In the genomic region with DNA sequence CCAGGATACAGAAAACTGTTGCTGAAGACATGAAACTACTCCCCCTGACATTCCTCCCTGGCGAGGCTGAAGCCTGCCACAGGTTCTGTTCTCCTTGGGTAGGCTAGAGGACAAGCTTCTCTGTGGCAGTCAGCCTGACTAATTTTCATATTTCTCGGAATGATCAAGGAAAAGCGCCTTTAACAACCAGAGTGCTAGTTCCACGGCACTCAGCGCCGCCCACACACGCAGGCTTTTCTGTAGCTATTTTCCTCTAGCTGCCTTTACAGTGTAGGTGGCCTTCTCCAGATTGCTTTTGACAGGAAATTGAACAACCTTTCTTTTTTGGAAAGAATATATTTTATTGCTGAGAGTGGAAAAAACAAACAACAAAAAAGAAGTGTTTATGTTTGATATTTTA, we compare ENCODE assay signal across 12 mouse cellular contexts.
DNase-seq lines count a peak whose midpoint lies in the region; ATAC-seq and TF ChIP-seq lines count a peak whose summit lies in the region.
"Had no signal": no experiment of that assay in that cellular context is flagged by ENCODE, and none has a peak within 500 bp of the region (broad histone marks: within the 10 kb centered on the region; RNA-seq: fewer than 3 reads in every experiment).

No protein-coding gene starts in this region.

- H3K9me3 ChIP-seq in kidney, embryonic 14.5 days (ENCODE audit: control insufficient read depth, low read length), result no peaks in the 10 kb centered on the region
- H3K9me3 ChIP-seq: forebrain, embryonic 10.5 days; lung, embryonic 15.5 days; midbrain, embryonic 15.5 days had no signal

- H3K4me1 ChIP-seq in kidney, embryonic 14.5 days (ENCODE audit: control insufficient read depth, insufficient read depth, low read length), result peaks cover 38% of the 10 kb centered on the region

- DNase-seq in kidney, postnatal 10 days, result peak; percentile 14
- DNase-seq in brain, embryonic 14.5 days (ENCODE audit: low read depth), result peak; percentile 6
- peak; percentile 74 to 77 for DNase-seq in layer of hippocampus, adult 8-10 months (ENCODE audit: low spot score in 2 of 2)
- peak; percentile 82 to 90 for DNase-seq in right cerebral cortex, postnatal 10 days (ENCODE audit: low spot score in 2 of 2)
- no peak for DNase-seq in thymus, postnatal 4 days
- DNase-seq in adrenal gland, postnatal 25 days, result no peak
- DNase-seq in adrenal gland, postnatal 14 days, result no peak

- H3K4me3 ChIP-seq in kidney, embryonic 14.5 days (ENCODE audit: low read length), result no peak overlapping the region
- H3K4me3 ChIP-seq: forebrain, embryonic 10.5 days; lung, embryonic 15.5 days; midbrain, embryonic 15.5 days had no signal

- H3K27ac ChIP-seq in kidney, embryonic 14.5 days (ENCODE audit: low read depth, low read length), result no peak overlapping the region
- H3K27ac ChIP-seq: lung, embryonic 15.5 days; midbrain, embryonic 15.5 days had no signal

- WGBS in kidney, embryonic 14.5 days, result 46% methylated on average over 7 of the region's 7 CpGs

- no peak for TF ChIP-seq CTCF in brain, embryonic 14.5 days (IDR thresholded peaks at IDR 0.05; ENCODE audit: borderline replicate concordance, extremely low read depth, insufficient read depth, insufficient read length)

- no peak overlapping the region for H3K4me2 ChIP-seq in kidney, embryonic 14.5 days (replicated peaks; ENCODE audit: low read depth, low read length)
- H3K4me2 ChIP-seq: lung, embryonic 15.5 days; midbrain, embryonic 15.5 days had no signal

- TF ChIP-seq POLR2A in brain, embryonic 14.5 days (IDR thresholded peaks at IDR 0.05; ENCODE audit: borderline replicate concordance, extremely low read depth, insufficient read depth, insufficient read length, poor library complexity, severe bottlenecking), result no peak

- no peaks in the 10 kb centered on the region for H3K27me3 ChIP-seq in kidney, embryonic 14.5 days (ENCODE audit: control insufficient read depth, insufficient read depth, low read length)
- H3K27me3 ChIP-seq: CH12.LX; lung, embryonic 15.5 days; midbrain, embryonic 15.5 days had no signal

- no peak overlapping the region for H3K9ac ChIP-seq in kidney, embryonic 14.5 days (ENCODE audit: low read depth, low read length)
- H3K9ac ChIP-seq: lung, embryonic 15.5 days; midbrain, embryonic 15.5 days had no signal

- no peak for ATAC-seq in kidney, embryonic 14.5 days (ENCODE audit: low FRiP score, low TSS enrichment)
- ATAC-seq: midbrain, embryonic 15.5 days had no signal

- 0 out of 2 replicates have a peak, but pooled peaks cover 3% of the 10 kb centered on the region for H3K36me3 ChIP-seq in kidney, embryonic 14.5 days (ENCODE audit: control insufficient read depth, insufficient read depth, low read length)
- H3K36me3 ChIP-seq: midbrain, embryonic 15.5 days had no signal

Comparison
In these comparisons a context has a peak if more than half of its experiments do, and no peak if none do; other contexts are left out.
1. DNase-seq: peak in kidney, postnatal 10 days (single experiment), brain, embryonic 14.5 days (single experiment), layer of hippocampus, adult 8-10 months (2 of 2) and right cerebral cortex, postnatal 10 days (2 of 2); none in thymus, postnatal 4 days (single experiment), adrenal gland, postnatal 25 days (single experiment) and adrenal gland, postnatal 14 days (single experiment).